Mouse (Mus musculus): ENCODE results near the gene Eef1akmt2. TPM values are rescaled to one million over a fixed set of nuclear protein-coding genes. Genes with fewer than 3 reads are reported as not detected.

Gene Eef1akmt2
- polyA plus RNA-seq (2012; rRNA removed; ENCODE audit: low replicate concordance): 6.3 and 8.0 TPM in 2 replicates

GRCm38 (mm10) chr7:132852173-132852844, at the start of gene Eef1akmt2:
Gene Eef1akmt2, minus strand, starts transcription at chr7:132852673.

GRCm38 (mm10) chr7:132859042-132859958, 6.8 kb upstream of the Eef1akmt2 start, which contains the start of gene Abraxas2:
Gene Abraxas2, plus strand, starts transcription at chr7:132859225.

GRCm38 (mm10) chr7:132813416-132814088, 38.9 kb downstream of the Eef1akmt2 start, which contains the start of gene Fam53b:
Gene Fam53b, minus strand, starts transcription at chr7:132813886.

Other genes with a start within 250 kb of the Eef1akmt2 start
- gene Lhpp, start 242.0 kb downstream of the Eef1akmt2 start, polyA plus RNA-seq (2012; rRNA removed; ENCODE audit: low replicate concordance): 31.6 and 78.5 TPM in 2 replicates
- 49.8 and 54.8 TPM in 2 replicates for gene Fam53b, start 38.8 kb downstream of the Eef1akmt2 start, polyA plus RNA-seq (2012; rRNA removed; ENCODE audit: low replicate concordance)
- gene Abraxas2, start 6.6 kb upstream of the Eef1akmt2 start, polyA plus RNA-seq (2012; rRNA removed; ENCODE audit: low replicate concordance): 12.4 and 16.5 TPM in 2 replicates
- 11.1 and 11.5 TPM in 2 replicates for gene Zranb1, start 78.5 kb upstream of the Eef1akmt2 start, polyA plus RNA-seq (2012; rRNA removed; ENCODE audit: low replicate concordance)